Comparison of ENCODE assay signal across 1 mouse cellular context in genomic region chr7:78881607-78882468, GRCm38 (mm10).
TF ChIP-seq lines count a peak whose summit lies in the region.

No protein-coding gene starts in this region.

TF ChIP-seq in CH12.LX, 34 proteins besides CTCF, POLR2A, EP300 and RAD21 (continued from another document):
- TF ChIP-seq JUND (conservative IDR thresholded peaks at IDR 0.05; ENCODE audit: low read depth, low read length): no peak
- no peak for TF ChIP-seq ETS1 (conservative IDR thresholded peaks at IDR 0.05; ENCODE audit: low read depth, low read length)
- no peak for TF ChIP-seq MAX (IDR thresholded peaks at IDR 0.05; ENCODE audit: low read length)
- no peak for TF ChIP-seq E2F4 (IDR thresholded peaks at IDR 0.05; ENCODE audit: insufficient replicate concordance, low read depth, low read length)
- no peak for TF ChIP-seq TCF12 (IDR thresholded peaks at IDR 0.05; ENCODE audit: low read depth, low read length)
- TF ChIP-seq HCFC1 (IDR thresholded peaks at IDR 0.05; ENCODE audit: low read depth, low read length): no peak
